Mouse (Mus musculus) CH12.LX (cell line): Measurements from ENCODE around the gene Npas4. TPM values are rescaled to one million over a fixed set of nuclear protein-coding genes. Genes with fewer than 3 reads are reported as not detected.
A peak's percentile ranks its signal among the peaks of the same experiment; 100 is the strongest.

Experiments
- DNase-seq: peaks from one replicate; pipeline ENCODE4 v3.0.0-alpha.2; 2013; ENCODE audit errors: extremely low read depth
- H3K27ac ChIP-seq: 2 replicates; pipeline ENCODE4 v1.5.1; 2012; ENCODE audit warnings: low read depth, mild to moderate bottlenecking, control low read depth, moderate library complexity; ENCODE audit not compliant: insufficient read depth
- H3K27me3 ChIP-seq: replicated peaks from 2 replicates; pipeline ENCODE3; 2012; ENCODE audit warnings: inconsistent platforms
- H3K36me3 ChIP-seq, 2 experiments: replicated peaks in 1 of 2; 2 replicates each; pipeline versions ENCODE3 to v1.6.1; 2012; ENCODE audit warnings: inconsistent platforms in 1 of 2, low read length in 1 of 2, mild to moderate bottlenecking in 1 of 2, mixed read lengths in 1 of 2, moderate library complexity in 1 of 2; ENCODE audit not compliant: control insufficient read depth in 1 of 2, insufficient read depth in 1 of 2
- H3K4me1 ChIP-seq, 2 experiments: 2 replicates each; pipeline ENCODE4 v1.6.1; 2012; ENCODE audit warnings: inconsistent platforms in 1 of 2, moderate library complexity in 1 of 2; ENCODE audit not compliant: insufficient read depth in 2 of 2, control insufficient read depth in 1 of 2
- H3K4me2 ChIP-seq: 2 replicates; pipeline ENCODE4 v1.6.1; 2012; ENCODE audit warnings: low read depth, mild to moderate bottlenecking, control low read depth; ENCODE audit not compliant: poor library complexity, insufficient read depth, severe bottlenecking
- H3K4me3 ChIP-seq, 3 experiments: fragments of 150-350 bp in 1 of 3; sonication (generic) in 1 of 3; replicated peaks in 1 of 3; 2 replicates each; pipeline versions ENCODE3 to v1.5.1; 2011 to 2012; ENCODE audit warnings: low read depth in 2 of 3, low read length in 2 of 3, mild to moderate bottlenecking in 2 of 3, moderate library complexity in 2 of 3, control low read depth in 1 of 3, improper control_type of control experiment in 1 of 3, inconsistent platforms in 1 of 3, mixed read lengths in 1 of 3; ENCODE audit not compliant: poor library complexity in 1 of 3
- H3K79me2 ChIP-seq: replicated peaks from 2 replicates; pipeline ENCODE4 v1.6.1; 2012; ENCODE audit warnings: mild to moderate bottlenecking, moderate library complexity; ENCODE audit not compliant: control insufficient read depth, poor library complexity, insufficient read depth, severe bottlenecking; ENCODE audit errors: extremely low read depth
- H3K9ac ChIP-seq: 2 replicates; pipeline ENCODE4 v1.6.1; 2012; ENCODE audit warnings: low read depth, mild to moderate bottlenecking, control low read depth, moderate library complexity; ENCODE audit not compliant: insufficient read depth
- H3K9me3 ChIP-seq: replicated peaks from 2 replicates; pipeline ENCODE3; 2012; ENCODE audit warnings: low read length, inconsistent platforms, mixed read lengths
- CHD1 ChIP-seq: IDR thresholded peaks from 2 replicates; pipeline ENCODE4 v1.6.1; 2012; ENCODE audit warnings: low read depth, low read length, improper control_type of control experiment, inconsistent platforms
- CTCF ChIP-seq, 2 experiments: IDR thresholded peaks in 1 of 2; conservative IDR thresholded peaks in 1 of 2; 2 replicates each; pipeline ENCODE4 v1.5.1; 2011 to 2012; ENCODE audit warnings: low read depth in 2 of 2, low read length in 2 of 2, improper control_type of control experiment in 1 of 2, inconsistent platforms in 1 of 2, mild to moderate bottlenecking in 1 of 2, moderate library complexity in 1 of 2
- E2F4 ChIP-seq: IDR thresholded peaks from 2 replicates; pipeline ENCODE4 v1.6.1; 2011; ENCODE audit warnings: low read depth, low read length, improper control_type of control experiment; ENCODE audit not compliant: insufficient replicate concordance
- ELF1 ChIP-seq: IDR thresholded peaks from 2 replicates; pipeline ENCODE4 v1.6.1; 2014; ENCODE audit warnings: low read depth, mild to moderate bottlenecking, inconsistent platforms, low read length, improper control_type of control experiment
- EP300 ChIP-seq: IDR thresholded peaks from 2 replicates; pipeline ENCODE4 v1.6.1; 2011; ENCODE audit warnings: low read length, improper control_type of control experiment
- ETS1 ChIP-seq: conservative IDR thresholded peaks from 2 replicates; pipeline ENCODE4 v1.6.1; 2012; ENCODE audit warnings: low read depth, mild to moderate bottlenecking, inconsistent platforms, low read length, improper control_type of control experiment, moderate library complexity
- GABPA ChIP-seq: IDR thresholded peaks from 2 replicates; pipeline ENCODE4 v1.6.1; 2012; ENCODE audit warnings: low read depth, low read length, improper control_type of control experiment, inconsistent platforms; ENCODE audit not compliant: insufficient replicate concordance
- IRF4 ChIP-seq: IDR thresholded peaks from 2 replicates; pipeline ENCODE4 v1.6.1; 2014; ENCODE audit warnings: low read depth, mild to moderate bottlenecking, inconsistent platforms, low read length, improper control_type of control experiment
- JUND ChIP-seq: conservative IDR thresholded peaks from 2 replicates; pipeline ENCODE4 v1.6.1; 2011; ENCODE audit warnings: low read depth, low read length, improper control_type of control experiment
- KAT2A ChIP-seq: IDR thresholded peaks from 2 replicates; pipeline ENCODE4 v1.6.1; 2012; ENCODE audit warnings: low read length, improper control_type of control experiment, inconsistent platforms; ENCODE audit not compliant: insufficient replicate concordance
- MAFK ChIP-seq: IDR thresholded peaks from 2 replicates; pipeline ENCODE4 v1.6.1; 2011; ENCODE audit warnings: low read length, improper control_type of control experiment; ENCODE audit not compliant: insufficient replicate concordance
- MAX ChIP-seq: IDR thresholded peaks from 2 replicates; pipeline ENCODE4 v1.6.1; 2011; ENCODE audit warnings: low read length, improper control_type of control experiment
- MAZ ChIP-seq: IDR thresholded peaks from 2 replicates; pipeline ENCODE4 v1.6.1; 2012; ENCODE audit warnings: low read depth, mild to moderate bottlenecking, inconsistent platforms, low read length, improper control_type of control experiment, moderate library complexity
- MEF2A ChIP-seq: IDR thresholded peaks from 2 replicates; pipeline ENCODE4 v1.6.1; 2014; ENCODE audit warnings: low read depth, mild to moderate bottlenecking, inconsistent platforms, low read length, improper control_type of control experiment, borderline replicate concordance
- MXI1 ChIP-seq: IDR thresholded peaks from 2 replicates; pipeline ENCODE4 v1.6.1; 2011; ENCODE audit warnings: mild to moderate bottlenecking, low read depth, low read length, improper control_type of control experiment
- MYC ChIP-seq: IDR thresholded peaks from 2 replicates; pipeline ENCODE4 v1.6.1; 2011; ENCODE audit warnings: low read depth, mild to moderate bottlenecking, improper control_type of control experiment, low read length
- NRF1 ChIP-seq: IDR thresholded peaks from 2 replicates; pipeline ENCODE4 v1.6.1; 2014; ENCODE audit warnings: low read depth, mild to moderate bottlenecking, inconsistent platforms, low read length, improper control_type of control experiment, moderate library complexity
- POLR2A ChIP-seq: IDR thresholded peaks from 2 replicates; pipeline ENCODE4 v1.6.1; 2011; ENCODE audit warnings: low read depth, mild to moderate bottlenecking, improper control_type of control experiment, low read length
- POLR2AphosphoS2 ChIP-seq: IDR thresholded peaks from 2 replicates; pipeline ENCODE4 v1.6.1; 2011; ENCODE audit warnings: low read depth, low read length, improper control_type of control experiment
- RAD21 ChIP-seq: IDR thresholded peaks from 2 replicates; pipeline ENCODE4 v1.6.1; 2011; ENCODE audit warnings: low read depth, mild to moderate bottlenecking, low read length, improper control_type of control experiment, moderate library complexity
- SIN3A ChIP-seq: IDR thresholded peaks from 2 replicates; pipeline ENCODE4 v1.6.1; 2012; ENCODE audit warnings: low read length, improper control_type of control experiment, inconsistent platforms
- SMC3 ChIP-seq: IDR thresholded peaks from 2 replicates; pipeline ENCODE4 v1.6.1; 2011; ENCODE audit warnings: low read depth, low read length, improper control_type of control experiment
- TBP ChIP-seq: conservative IDR thresholded peaks from 2 replicates; pipeline ENCODE4 v1.6.1; 2011; ENCODE audit warnings: low read depth, low read length, improper control_type of control experiment
- UBTF ChIP-seq: IDR thresholded peaks from 2 replicates; pipeline ENCODE4 v1.6.1; 2012; ENCODE audit warnings: low read depth, mild to moderate bottlenecking, inconsistent platforms, low read length, improper control_type of control experiment, moderate library complexity
- USF1 ChIP-seq: IDR thresholded peaks from 2 replicates; pipeline ENCODE4 v1.6.1; 2014; ENCODE audit warnings: low read depth, mild to moderate bottlenecking, inconsistent platforms, low read length, improper control_type of control experiment
- USF2 ChIP-seq: conservative IDR thresholded peaks from 2 replicates; pipeline ENCODE4 v1.6.1; 2011; ENCODE audit warnings: low read depth, low read length, improper control_type of control experiment
- ZC3H11A ChIP-seq: IDR thresholded peaks from 2 replicates; pipeline ENCODE4 v1.6.1; 2012; ENCODE audit warnings: low read depth, mild to moderate bottlenecking, inconsistent platforms, low read length, improper control_type of control experiment
- ZKSCAN1 ChIP-seq: IDR thresholded peaks from 2 replicates; pipeline ENCODE4 v1.6.1; 2012; ENCODE audit warnings: low read depth, inconsistent platforms, low read length, improper control_type of control experiment, borderline replicate concordance
- ZNF384 ChIP-seq: IDR thresholded peaks from 2 replicates; pipeline ENCODE4 v1.6.1; 2012; ENCODE audit warnings: low read depth, low read length, improper control_type of control experiment, inconsistent platforms
- dilution Hi-C: fragments of 300-500 bp; cut with MboI; formaldehyde crosslinking; loops from 2 replicates; pipeline ENCODE4 v1.14.3; 2020; ENCODE audit warnings: low sequenced_read_pairs; ENCODE audit not compliant: extremely low pct_unique_long_range_greater_than_20kb, extremely low pct_ligation_motif_present
- in situ Hi-C: fragments of 300-500 bp; cut with MboI; formaldehyde crosslinking; loops from 3 replicates; pipeline ENCODE4 v1.14.3; 2019; ENCODE audit warnings: low sequenced_read_pairs, low pct_ligation_motif_present, low pct_unique_long_range_greater_than_20kb, mixed read lengths
- polyA plus RNA-seq: library from polyadenylated mRNA; unstranded; fragments of >175 nt; gene quantifications from 2 replicates; pipeline ENCODE4 v1.2.1, GENCODE M21; 2012; ENCODE audit warnings: low read depth; ENCODE audit not compliant: insufficient read length
- total RNA-seq, 2 experiments: library from RNA; depleted of rRNA; stranded (reverse); fragments of 300-350 nt in 1 of 2; fragments of >200 nt in 1 of 2; gene quantifications; 2 replicates each; pipeline ENCODE4 v1.2.3; 2012 to 2014

The Npas4 gene
- total and polyA plus RNA-seq, 3 experiments, result not detected

DNA sequence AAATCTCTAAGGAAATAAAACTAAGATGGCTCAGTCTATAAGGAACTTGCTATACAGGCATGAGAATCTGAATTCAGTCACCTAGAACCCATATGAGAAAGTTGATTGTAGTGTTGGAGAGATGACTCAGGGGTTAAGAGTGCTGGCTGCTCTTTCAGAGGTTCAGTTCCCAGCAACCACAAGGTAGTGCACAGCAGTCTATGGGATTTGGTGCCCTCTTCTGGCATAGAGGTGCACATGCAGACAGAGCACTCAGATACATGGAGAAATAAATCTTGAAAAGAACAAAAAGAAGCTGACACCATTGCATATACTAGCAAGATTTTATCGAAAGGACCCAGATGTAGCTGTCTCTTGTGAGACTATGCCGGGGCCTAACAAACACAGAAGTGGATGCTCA is 21.9 kb downstream of the Npas4 start:
- Histone ChIP-seq H3K9ac (no peak overlapping the region), H3K4me3 (no peak overlapping the region), H3K27me3 (peaks cover 8% of the 10 kb centered on the region), H3K4me2 (no peak overlapping the region), H3K79me2 (no peaks in the 10 kb centered on the region), H3K9me3 (peaks cover 3% of the 10 kb centered on the region), H3K27ac (no peak overlapping the region), H3K4me1 (peaks cover 2 to 9% of the 10 kb centered on the region in 2 experiments)
- dilution Hi-C loops (no loop called here), in situ Hi-C loops (no loop called here)
- peak; percentile 52 for DNase-seq
- no peak for TF ChIP-seq POLR2AphosphoS2
- TF ChIP-seq ZKSCAN1, result no peak
- no peak for TF ChIP-seq JUND
- no peak for TF ChIP-seq ZC3H11A
- TF ChIP-seq RAD21, result peak; percentile 56
- TF ChIP-seq SMC3, result peak; percentile 44
- TF ChIP-seq MAZ, result no peak
- TF ChIP-seq GABPA, result no peak
- TF ChIP-seq ZNF384, result no peak
- no peak for TF ChIP-seq MAFK
- no peak for TF ChIP-seq EP300
- TF ChIP-seq MYC, result 0 out of 2 replicates have a peak, but pooled peaks have one; percentile 20
- no peak for TF ChIP-seq IRF4
- no peak for TF ChIP-seq MEF2A
- peak; percentile 33 to 72; a peak in 3 of 4 replicates for TF ChIP-seq CTCF (conservative IDR thresholded peaks at IDR 0.05 in 1 of 2, IDR thresholded peaks at IDR 0.05 in 1 of 2; ENCODE audit: low read depth in 2 of 2, low read length in 2 of 2)
- TF ChIP-seq, all 38 proteins: peak for 4
- peaks cover 22 to 43% of the 10 kb centered on the region in 2 experiments for H3K36me3 ChIP-seq

DNA sequence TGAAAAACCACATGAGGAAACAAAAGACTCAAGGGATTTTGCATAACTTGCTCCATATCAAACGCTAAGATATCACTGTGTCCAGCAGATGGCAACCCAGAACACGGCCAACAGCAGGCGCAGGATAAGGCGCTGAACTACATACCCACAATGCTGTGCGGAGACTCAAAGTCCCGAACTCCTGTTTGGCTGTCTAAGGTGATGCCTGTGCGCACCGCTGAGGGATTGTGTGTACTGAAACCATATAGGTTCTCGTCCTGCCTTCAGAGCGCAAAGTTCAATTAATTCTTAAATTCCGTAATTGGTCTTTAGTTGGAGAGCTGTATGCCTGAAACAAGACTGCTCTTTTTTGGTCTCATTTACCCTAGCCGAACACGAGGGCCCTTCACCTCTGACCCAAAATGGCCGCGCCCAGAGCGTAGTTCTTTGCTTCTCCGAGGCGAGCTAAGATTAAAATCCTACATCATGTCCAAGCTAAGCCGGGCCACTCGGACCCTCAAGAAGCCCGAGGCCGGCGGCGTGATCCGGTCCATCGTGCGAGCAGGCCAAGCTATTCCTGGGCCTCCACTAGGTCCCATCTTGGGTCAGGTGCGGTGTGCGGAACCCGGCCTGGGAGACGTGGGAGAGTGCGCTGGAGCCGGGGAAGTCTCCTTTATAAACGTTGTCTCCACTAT is 28.1 kb downstream of the Npas4 start, which contains the start of gene Mrpl11:
TSS of gene Mrpl11 (plus strand) at position 220 of the 674 bp plus-strand sequence.
- dilution Hi-C loops (no loop called here), in situ Hi-C loops (no loop called here)
- H3K36me3 ChIP-seq, result peaks cover 22 to 35% of the 10 kb centered on the region in 2 experiments
- peak within 1 kb of the TSS; percentile 85 to 88 (median 88) for H3K4me3 ChIP-seq
- peak within 1 kb of the TSS; percentile 56; the same call in 1 of the 2 replicates for H3K27ac ChIP-seq
- peak; percentile 96 for DNase-seq
- H3K27me3 ChIP-seq, result peaks cover 22% of the 10 kb centered on the region
- H3K79me2 ChIP-seq, result peaks cover 7% of the 10 kb centered on the region; the same call in 1 of the 2 replicates
- H3K4me2 ChIP-seq, result peak within 1 kb of the TSS; percentile 90
- H3K4me1 ChIP-seq, result peaks cover 3 to 21% of the 10 kb centered on the region in 2 experiments
- H3K9me3 ChIP-seq, result peaks cover 3% of the 10 kb centered on the region
- H3K9ac ChIP-seq, result peak within 1 kb of the TSS; percentile 88
- no peak; the same call in 1 of the 2 replicates for TF ChIP-seq IRF4
- peak; percentile 26 to 87; a peak in 3 of 4 replicates for TF ChIP-seq CTCF (conservative IDR thresholded peaks at IDR 0.05 in 1 of 2, IDR thresholded peaks at IDR 0.05 in 1 of 2; ENCODE audit: low read depth in 2 of 2, low read length in 2 of 2)
- no peak for TF ChIP-seq USF2
- TF ChIP-seq ETS1, result no peak
- peak; percentile 63; the same call in 1 of the 2 replicates for TF ChIP-seq POLR2A
- no peak for TF ChIP-seq USF1
- TF ChIP-seq ZNF384, result no peak
- peak; percentile 100 for TF ChIP-seq MAX
- peak; percentile 77 for TF ChIP-seq SIN3A
- no peak for TF ChIP-seq E2F4
- peak; percentile 62; the same call in 1 of the 2 replicates for TF ChIP-seq MYC
- TF ChIP-seq KAT2A, result peak; percentile 94; the same call in 1 of the 2 replicates
- TF ChIP-seq RAD21, result peak; percentile 48
- TF ChIP-seq SMC3, result peak; percentile 60
- no peak for TF ChIP-seq ZC3H11A
- peak; percentile 49; the same call in 1 of the 2 replicates for TF ChIP-seq ELF1
- TF ChIP-seq MXI1, result peak; percentile 87
- no peak for TF ChIP-seq CHD1
- no peak for TF ChIP-seq POLR2AphosphoS2
- 0 out of 2 replicates have a peak, but pooled peaks have one; percentile 46 for TF ChIP-seq UBTF
- TF ChIP-seq GABPA, result peak; percentile 42; the same call in 1 of the 2 replicates
- TF ChIP-seq ZKSCAN1, result no peak
- peak; percentile 43; the same call in 1 of the 2 replicates for TF ChIP-seq NRF1
- peak; percentile 71; the same call in 1 of the 2 replicates for TF ChIP-seq TBP
